Mouse (Mus musculus): ENCODE results near the gene Hivep1. TPM values are rescaled to one million over a fixed set of nuclear protein-coding genes. Genes with fewer than 3 reads are reported as not detected.

The Hivep1 gene
- polyA plus RNA-seq, 1 experiment from 2014 or later: 5.9 TPM

GRCm38 (mm10) chr13:42090751-42091150 is 38.9 kb downstream of the Hivep1 start:
- H3K36me3 ChIP-seq (ENCODE audit: control insufficient read depth, insufficient read depth, low read length): no peaks in the 10 kb centered on the region

GRCm38 (mm10) chr13:42092392-42093139 is 40.7 kb downstream of the Hivep1 start:
- Histone ChIP-seq H3K9ac (ENCODE audit: low read depth, low read length) (no peak overlapping the region), H3K4me2 (ENCODE audit: low read depth, low read length) (no peak overlapping the region), H3K36me3 (ENCODE audit: control insufficient read depth, insufficient read depth, low read length) (no peaks in the 10 kb centered on the region), H3K9me3 (ENCODE audit: control insufficient read depth, low read length) (no peaks in the 10 kb centered on the region), H3K4me3 (ENCODE audit: low read length) (no peak overlapping the region), H3K4me1 (ENCODE audit: control insufficient read depth, insufficient read depth, low read length) (peaks cover 13% of the 10 kb centered on the region), H3K27me3 (replicated peaks; ENCODE audit: control insufficient read depth, insufficient read depth, low read length) (no peaks in the 10 kb centered on the region), H3K27ac (ENCODE audit: low read length) (no peak overlapping the region; the same call in 1 of the 2 replicates)
- no peak for ATAC-seq
- WGBS: 55% methylated on average over 8 of the region's 8 CpGs

More at GRCm38 (mm10) chr13:42090751-42091150, 38.9 kb downstream of the Hivep1 start:
- no peak overlapping the region for H3K4me2 ChIP-seq (ENCODE audit: low read depth, low read length)
- H3K27ac ChIP-seq (ENCODE audit: low read length): no peak overlapping the region
- H3K27me3 ChIP-seq (replicated peaks; ENCODE audit: control insufficient read depth, insufficient read depth, low read length): no peaks in the 10 kb centered on the region
- 85% methylated on average over 5 of the region's 5 CpGs for WGBS
- no peak overlapping the region for H3K4me3 ChIP-seq (ENCODE audit: low read length)
- ATAC-seq: no peak
- H3K9me3 ChIP-seq (ENCODE audit: control insufficient read depth, low read length): no peaks in the 10 kb centered on the region
- H3K4me1 ChIP-seq (ENCODE audit: control insufficient read depth, insufficient read depth, low read length): peaks cover 7% of the 10 kb centered on the region
- no peak overlapping the region for H3K9ac ChIP-seq (ENCODE audit: low read depth, low read length)

- Histone ChIP-seq H3K4me3 (ENCODE audit: low read length) (no peak overlapping the region), H3K36me3 (ENCODE audit: control insufficient read depth, insufficient read depth, low read length) (no peaks in the 10 kb centered on the region), H3K4me2 (ENCODE audit: low read depth, low read length) (no peak overlapping the region), H3K27ac (ENCODE audit: low read length) (no peak overlapping the region), H3K9ac (ENCODE audit: low read depth, low read length) (no peak overlapping the region), H3K4me1 (ENCODE audit: control insufficient read depth, insufficient read depth, low read length) (peaks cover 13% of the 10 kb centered on the region), H3K9me3 (ENCODE audit: control insufficient read depth, low read length) (no peaks in the 10 kb centered on the region; the same call in 1 of the 2 replicates), H3K27me3 (replicated peaks; ENCODE audit: control insufficient read depth, insufficient read depth, low read length) (no peaks in the 10 kb centered on the region)
- no peak for ATAC-seq
- WGBS: 65% methylated on average over 12 of the region's 12 CpGs
Measured at GRCm38 (mm10) chr13:42093268-42094042, 41.6 kb downstream of the Hivep1 start.

- ATAC-seq: no peak
- no peaks in the 10 kb centered on the region; the same call in 1 of the 2 replicates for H3K9me3 ChIP-seq (ENCODE audit: control insufficient read depth, low read length)
- no peak overlapping the region for H3K9ac ChIP-seq (ENCODE audit: low read depth, low read length)
- H3K4me3 ChIP-seq (ENCODE audit: low read length): no peak overlapping the region
- no peak overlapping the region for H3K4me2 ChIP-seq (ENCODE audit: low read depth, low read length)
- H3K27ac ChIP-seq (ENCODE audit: low read length): no peak overlapping the region
- H3K4me1 ChIP-seq (ENCODE audit: control insufficient read depth, insufficient read depth, low read length): peaks cover 16% of the 10 kb centered on the region
- no peaks in the 10 kb centered on the region for H3K27me3 ChIP-seq (replicated peaks; ENCODE audit: control insufficient read depth, insufficient read depth, low read length)
- WGBS: 66% methylated on average over 10 of the region's 10 CpGs
- no peaks in the 10 kb centered on the region for H3K36me3 ChIP-seq (ENCODE audit: control insufficient read depth, insufficient read depth, low read length)
Measured at GRCm38 (mm10) chr13:42095826-42096515, 44.1 kb downstream of the Hivep1 start.

GRCm38 (mm10) chr13:42097109-42097508 is 45.3 kb downstream of the Hivep1 start:
- no peak overlapping the region for H3K9ac ChIP-seq (ENCODE audit: low read depth, low read length)
- H3K27me3 ChIP-seq (replicated peaks; ENCODE audit: control insufficient read depth, insufficient read depth, low read length): no peaks in the 10 kb centered on the region
- H3K36me3 ChIP-seq (ENCODE audit: control insufficient read depth, insufficient read depth, low read length): no peaks in the 10 kb centered on the region
- no peak overlapping the region for H3K27ac ChIP-seq (ENCODE audit: low read length)
- no peak for ATAC-seq
- peaks cover 23% of the 10 kb centered on the region for H3K4me1 ChIP-seq (ENCODE audit: control insufficient read depth, insufficient read depth, low read length)
- H3K4me3 ChIP-seq (ENCODE audit: low read length): no peak overlapping the region
- H3K4me2 ChIP-seq (ENCODE audit: low read depth, low read length): no peak overlapping the region
- no peaks in the 10 kb centered on the region; the same call in 1 of the 2 replicates for H3K9me3 ChIP-seq (ENCODE audit: control insufficient read depth, low read length)

- Histone ChIP-seq H3K4me3 (ENCODE audit: low read length) (no peak overlapping the region), H3K27me3 (replicated peaks; ENCODE audit: control insufficient read depth, insufficient read depth, low read length) (no peaks in the 10 kb centered on the region), H3K9ac (ENCODE audit: low read depth, low read length) (no peak overlapping the region), H3K4me2 (ENCODE audit: low read depth, low read length) (no peak overlapping the region), H3K4me1 (ENCODE audit: control insufficient read depth, insufficient read depth, low read length) (peaks cover 19% of the 10 kb centered on the region), H3K36me3 (ENCODE audit: control insufficient read depth, insufficient read depth, low read length) (no peaks in the 10 kb centered on the region), H3K27ac (ENCODE audit: low read length) (no peak overlapping the region), H3K9me3 (ENCODE audit: control insufficient read depth, low read length) (no peaks in the 10 kb centered on the region; the same call in 1 of the 2 replicates)
- ATAC-seq: no peak
- 94% methylated on average over 1 of the region's 1 CpGs for WGBS
Measured at GRCm38 (mm10) chr13:42098522-42098921, 46.7 kb downstream of the Hivep1 start.

GRCm38 (mm10) chr13:42099523-42099922 is 47.7 kb downstream of the Hivep1 start:
- no peak overlapping the region for H3K27ac ChIP-seq (ENCODE audit: low read length)
- peaks cover 19% of the 10 kb centered on the region for H3K4me1 ChIP-seq (ENCODE audit: control insufficient read depth, insufficient read depth, low read length)
- H3K4me2 ChIP-seq (ENCODE audit: low read depth, low read length): no peak overlapping the region
- H3K4me3 ChIP-seq (ENCODE audit: low read length): no peak overlapping the region
- 86% methylated on average over 4 of the region's 4 CpGs for WGBS
- H3K9ac ChIP-seq (ENCODE audit: low read depth, low read length): no peak overlapping the region
- no peaks in the 10 kb centered on the region for H3K36me3 ChIP-seq (ENCODE audit: control insufficient read depth, insufficient read depth, low read length)
- H3K27me3 ChIP-seq (replicated peaks; ENCODE audit: control insufficient read depth, insufficient read depth, low read length): no peaks in the 10 kb centered on the region
- H3K9me3 ChIP-seq (ENCODE audit: control insufficient read depth, low read length): no peaks in the 10 kb centered on the region; the same call in 1 of the 2 replicates
- ATAC-seq: no peak

GRCm38 (mm10) chr13:42101440-42102190 is 49.8 kb downstream of the Hivep1 start:
- no peaks in the 10 kb centered on the region for H3K36me3 ChIP-seq (ENCODE audit: control insufficient read depth, insufficient read depth, low read length)
- no peak overlapping the region for H3K4me2 ChIP-seq (ENCODE audit: low read depth, low read length)
- H3K4me3 ChIP-seq (ENCODE audit: low read length): no peak overlapping the region
- peak; percentile 38 for ATAC-seq
- no peaks in the 10 kb centered on the region; the same call in 1 of the 2 replicates for H3K9me3 ChIP-seq (ENCODE audit: control insufficient read depth, low read length)
- peaks cover 14% of the 10 kb centered on the region for H3K4me1 ChIP-seq (ENCODE audit: control insufficient read depth, insufficient read depth, low read length)
- WGBS: 47% methylated on average over 13 of the region's 13 CpGs
- no peak overlapping the region for H3K9ac ChIP-seq (ENCODE audit: low read depth, low read length)
- H3K27ac ChIP-seq (ENCODE audit: low read length): no peak overlapping the region
- no peaks in the 10 kb centered on the region for H3K27me3 ChIP-seq (replicated peaks; ENCODE audit: control insufficient read depth, insufficient read depth, low read length)

Measured in intestine, embryonic 16.5 days (tissue).